Mouse (Mus musculus): Measurements from ENCODE around the gene Tent4b. TPM values are rescaled to one million over a fixed set of nuclear protein-coding genes. Genes with fewer than 3 reads are reported as not detected.

Gene Tent4b
- polyA plus RNA-seq (2012; rRNA removed), result 10.8 and 22.0 TPM in 2 replicates

DNA sequence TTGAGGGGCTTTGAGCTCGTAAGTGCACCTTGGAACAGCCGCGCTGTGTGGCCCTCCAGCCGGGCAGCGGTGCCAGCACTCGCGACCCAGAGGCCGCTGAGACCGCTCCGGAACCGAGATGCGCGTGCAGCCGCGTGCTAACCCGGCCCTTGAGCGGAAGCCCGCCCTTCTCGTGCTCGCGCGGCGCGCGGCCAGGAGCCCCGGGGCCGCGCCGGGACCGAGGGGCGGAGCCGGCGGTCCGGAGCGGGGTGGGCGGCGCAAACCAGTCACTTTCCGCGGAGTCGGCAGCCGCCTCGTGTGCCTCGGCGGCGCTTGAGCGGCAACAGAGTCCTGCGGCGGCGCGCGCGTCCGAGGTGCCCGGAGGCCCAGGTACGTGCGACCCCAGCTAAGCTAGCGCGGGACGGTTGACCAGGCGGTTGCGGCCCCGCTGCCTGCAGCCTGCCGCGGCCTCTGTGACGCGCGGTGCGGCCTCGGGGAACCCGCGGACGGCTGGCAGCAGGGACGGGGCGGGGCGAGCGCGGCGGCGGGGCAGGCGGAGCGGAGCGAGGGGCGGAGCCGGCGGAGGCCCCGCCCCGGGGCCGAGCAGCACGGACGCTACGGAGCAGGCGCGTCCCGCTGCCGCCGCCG is at the start of gene Tent4b:
TSS of gene Tent4b (plus strand) at position 269 of the 627 bp plus-strand sequence.
- DNase-seq (ENCODE audit: low read depth, low spot score), result peak; percentile 61
- under 1% methylated on average over 88 of the region's 97 CpGs for WGBS

DNA sequence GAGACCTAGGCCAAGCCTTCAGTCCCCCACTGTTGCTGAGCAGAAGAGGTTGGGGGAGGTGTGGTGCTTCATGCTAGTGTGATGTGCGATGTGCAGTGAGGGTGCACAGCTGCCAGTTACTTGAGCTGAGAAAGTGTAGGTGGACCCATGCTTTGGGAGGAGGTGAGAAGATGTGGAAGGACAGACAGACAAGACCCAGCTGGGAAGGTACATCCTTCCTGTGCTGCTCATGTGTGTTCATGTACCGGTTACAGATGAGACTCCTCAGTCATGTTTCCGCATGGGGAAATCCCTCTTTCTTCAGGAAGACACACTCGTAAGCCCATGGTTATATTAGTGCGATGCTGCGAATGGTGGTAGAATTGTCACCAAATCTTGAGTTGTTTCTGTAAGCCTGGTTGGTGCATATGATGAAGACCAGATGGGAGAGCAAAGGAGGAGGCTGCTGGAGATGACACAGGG is 48.1 kb upstream of the Tent4b start:
- no peak for DNase-seq (ENCODE audit: low read depth, low spot score)
- 97% methylated on average over 6 of the region's 6 CpGs for WGBS

DNA sequence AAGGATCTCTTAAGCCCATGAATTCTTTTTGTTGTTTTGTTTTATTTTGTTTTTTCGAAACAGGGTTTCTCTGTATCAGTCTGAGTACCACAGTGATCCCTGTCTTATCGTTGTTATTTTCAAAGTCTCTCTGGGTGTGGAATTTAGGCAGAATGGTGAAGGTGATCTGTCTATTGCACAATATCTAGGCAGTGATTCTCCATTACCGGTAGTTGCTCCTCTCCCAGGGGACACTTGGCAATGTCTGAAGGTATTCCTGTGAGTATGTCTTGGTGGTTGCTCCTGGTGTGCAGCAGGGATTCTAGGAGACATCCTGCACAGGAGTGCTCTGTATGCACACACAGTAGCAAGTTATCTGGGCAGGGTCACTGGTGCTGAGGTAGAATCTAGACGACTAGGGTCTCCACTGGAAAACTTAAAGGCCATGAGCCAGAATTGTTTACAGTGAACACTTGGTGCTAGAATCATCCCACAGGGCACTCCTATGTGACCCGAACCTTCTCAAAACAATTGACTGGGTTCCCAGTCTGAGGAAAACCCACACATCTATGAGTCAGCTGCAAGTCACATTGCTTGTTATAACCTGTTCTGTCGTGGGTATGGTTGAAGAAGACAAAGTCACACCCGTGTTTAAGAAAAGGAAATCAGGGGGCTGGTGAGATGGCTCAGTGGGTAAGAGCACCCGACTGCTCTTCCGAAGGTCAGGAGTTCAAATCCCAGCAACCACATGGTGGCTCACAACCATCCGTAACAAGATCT is 38.6 kb upstream of the Tent4b start:
- 88% methylated on average over 10 of the region's 10 CpGs for WGBS
- DNase-seq (ENCODE audit: low read depth, low spot score), result no peak

DNA sequence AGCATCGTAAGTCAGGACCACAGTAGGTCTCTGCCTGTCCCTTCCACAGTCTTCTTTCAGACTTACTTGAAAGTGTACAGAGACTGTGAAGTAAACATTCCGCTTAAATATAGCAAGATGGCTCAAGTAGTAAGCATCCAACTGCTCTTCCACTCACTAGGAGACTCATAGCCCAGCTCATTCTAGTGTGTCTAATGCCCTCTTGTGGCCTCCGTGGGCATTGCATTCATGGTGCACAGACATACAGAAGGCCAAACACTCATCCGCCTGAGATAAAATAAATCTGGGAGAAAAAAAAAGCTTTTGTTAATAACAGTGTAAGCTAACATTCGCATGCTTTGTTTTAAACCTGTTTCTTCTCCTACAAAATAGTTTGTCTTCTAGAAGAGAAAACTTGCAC is 37.6 kb upstream of the Tent4b start:
- peak; percentile 31 for DNase-seq (ENCODE audit: low read depth, low spot score)
- WGBS, result 73% methylated on average over 5 of the region's 5 CpGs

DNA sequence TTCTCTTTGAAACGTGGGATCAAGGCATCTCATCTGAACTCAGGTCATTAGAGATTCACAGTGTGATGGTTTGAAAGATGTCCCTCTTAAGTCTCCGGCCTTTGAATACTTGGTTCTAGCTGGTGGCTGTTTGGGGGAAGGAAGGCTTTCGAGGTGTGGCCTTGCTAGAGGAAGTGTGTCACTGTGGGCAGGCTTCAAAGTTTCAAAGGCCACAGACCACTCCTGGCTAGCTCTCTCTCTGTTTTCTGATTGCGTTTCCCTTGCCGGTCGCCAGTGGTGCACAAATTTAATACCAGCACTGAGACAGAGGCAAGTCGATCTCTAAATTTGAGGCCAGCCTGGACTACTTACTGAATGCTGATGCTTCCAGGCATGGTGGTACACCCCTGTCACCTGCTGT is 23.7 kb upstream of the Tent4b start:
- 74% methylated on average over 7 of the region's 7 CpGs for WGBS
- no peak for DNase-seq (ENCODE audit: low read depth, low spot score)

DNA sequence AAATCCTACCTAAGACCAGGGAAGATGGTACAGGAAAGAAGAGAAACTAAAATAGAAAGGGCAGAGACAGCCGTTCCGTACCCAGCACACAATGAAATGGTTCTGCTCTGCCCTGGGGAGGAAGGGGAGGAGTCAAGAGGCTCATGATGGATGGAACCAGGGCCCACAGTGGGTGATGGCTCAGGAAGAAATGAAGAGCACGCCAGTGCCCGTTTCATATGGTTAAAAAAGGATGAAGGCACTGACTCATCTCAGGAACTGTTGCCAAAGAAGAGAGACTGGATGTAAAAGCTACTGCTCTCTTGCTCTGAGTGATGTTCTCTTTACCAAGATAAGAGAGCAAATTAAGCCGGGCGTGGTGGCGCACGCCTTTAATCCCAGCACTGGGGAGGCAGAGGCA is 21.7 kb upstream of the Tent4b start:
- no peak for DNase-seq (ENCODE audit: low read depth, low spot score)

DNA sequence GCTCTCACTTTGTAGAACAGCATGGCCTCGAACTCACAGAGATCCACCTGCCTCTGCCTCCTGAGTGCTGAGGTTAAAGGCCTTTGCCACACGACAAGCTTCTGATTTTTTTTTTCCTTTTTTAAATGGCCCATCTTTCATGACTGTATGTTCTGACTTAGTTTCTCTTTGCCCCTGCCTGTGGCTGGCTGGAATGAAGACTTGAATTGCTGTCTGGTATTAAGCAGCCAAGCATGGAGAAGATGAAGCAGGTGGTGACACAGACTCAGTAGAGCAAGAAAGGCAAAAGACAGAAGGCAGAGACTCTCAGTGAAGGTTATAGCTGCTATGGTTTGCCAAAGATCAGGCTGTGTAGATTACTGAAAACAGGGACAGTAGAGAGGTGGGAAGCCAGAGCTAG is 15.9 kb upstream of the Tent4b start:
- WGBS, result 73% methylated on average over 2 of the region's 2 CpGs
- DNase-seq (ENCODE audit: low read depth, low spot score), result no peak

More for the DNA sequence above, 21.7 kb upstream of the Tent4b start:
- 82% methylated on average over 8 of the region's 8 CpGs for WGBS

DNA sequence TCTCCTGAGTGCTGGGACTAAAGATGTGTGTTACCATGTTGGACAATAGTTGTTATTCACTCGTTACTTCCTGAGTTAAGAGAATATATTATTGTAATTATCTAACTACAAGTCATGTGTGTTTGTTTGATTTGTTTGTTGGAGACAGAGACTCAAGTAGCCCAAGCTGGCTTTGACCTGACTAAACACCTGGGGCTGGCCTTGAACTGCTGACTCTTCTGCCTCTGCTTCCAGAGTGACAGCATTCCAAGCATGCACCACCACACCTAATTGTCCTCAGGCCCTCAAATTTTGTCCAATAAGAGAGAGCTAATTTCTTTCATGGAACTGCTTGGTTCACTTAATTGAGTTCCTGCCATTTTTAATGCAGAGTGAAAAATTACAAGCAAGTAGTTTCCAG is 14.1 kb upstream of the Tent4b start:
- WGBS, result 74% methylated on average over 1 of the region's 1 CpGs

DNA sequence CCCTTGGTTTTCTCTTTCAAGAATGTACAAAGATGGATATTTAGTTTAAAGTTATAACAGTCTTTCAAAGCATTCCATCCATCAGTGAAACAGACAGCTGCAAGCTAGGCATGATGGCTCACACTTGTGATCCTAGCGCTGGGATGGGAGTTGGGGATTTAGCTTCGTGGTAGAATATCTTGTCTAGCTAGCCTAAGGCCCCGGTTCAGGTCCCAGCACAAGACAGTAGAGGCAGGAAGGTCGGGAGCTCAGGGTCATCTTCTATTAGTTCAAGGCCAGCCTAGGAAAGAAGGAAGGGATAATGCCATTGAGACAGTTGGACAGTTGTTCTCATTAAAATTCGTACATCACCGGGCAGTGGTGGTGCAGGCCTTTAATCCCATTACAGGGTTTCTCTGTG is 13.3 kb upstream of the Tent4b start:
- 85% methylated on average over 6 of the region's 6 CpGs for WGBS
- DNase-seq (ENCODE audit: low read depth, low spot score), result no peak

More for the DNA sequence above, 14.1 kb upstream of the Tent4b start:
- DNase-seq (ENCODE audit: low read depth, low spot score), result no peak

DNA sequence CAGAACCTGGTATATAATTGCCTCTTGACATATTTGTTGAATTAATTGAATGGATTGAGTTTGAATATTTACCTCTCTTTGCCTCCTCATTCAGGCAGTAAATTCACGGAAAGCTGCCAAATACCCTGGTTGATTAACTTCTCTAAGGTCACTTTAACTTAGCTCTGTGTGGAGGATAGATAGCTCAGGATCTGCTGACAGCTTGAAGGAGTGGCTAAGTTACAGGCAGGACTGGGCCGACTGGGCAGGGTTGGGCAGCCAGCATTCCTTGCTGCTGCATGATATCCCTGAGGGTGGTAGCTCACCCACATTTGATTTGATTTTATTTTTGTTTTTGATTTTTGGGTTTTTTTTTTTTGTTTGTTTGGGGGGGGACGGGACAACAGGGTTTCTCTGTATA is 1.7 kb upstream of the Tent4b start:
- no peak for DNase-seq (ENCODE audit: low read depth, low spot score)
- WGBS, result 41% methylated on average over 3 of the region's 3 CpGs

DNA sequence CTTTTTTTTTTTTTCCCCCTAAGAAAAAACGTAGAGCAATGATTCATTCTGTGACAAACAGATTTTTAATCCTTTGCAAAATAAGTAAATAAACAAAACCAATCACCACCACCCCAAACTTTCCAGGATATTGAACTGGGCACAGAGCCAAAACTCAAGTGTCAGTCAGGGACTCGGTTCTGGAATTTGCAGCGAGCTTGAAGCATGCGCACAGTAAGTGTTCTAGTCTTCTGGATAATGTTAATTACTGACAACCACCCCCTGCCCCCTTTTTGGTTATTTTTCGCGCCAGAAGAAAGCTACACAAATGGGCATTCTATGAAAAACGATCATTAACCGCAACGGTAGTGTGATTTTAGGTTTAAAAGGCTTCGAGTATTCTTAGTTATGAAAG is 465 bp upstream of the Tent4b start:
- under 1% methylated on average over 10 of the region's 10 CpGs for WGBS
- no peak for DNase-seq (ENCODE audit: low read depth, low spot score)

DNA sequence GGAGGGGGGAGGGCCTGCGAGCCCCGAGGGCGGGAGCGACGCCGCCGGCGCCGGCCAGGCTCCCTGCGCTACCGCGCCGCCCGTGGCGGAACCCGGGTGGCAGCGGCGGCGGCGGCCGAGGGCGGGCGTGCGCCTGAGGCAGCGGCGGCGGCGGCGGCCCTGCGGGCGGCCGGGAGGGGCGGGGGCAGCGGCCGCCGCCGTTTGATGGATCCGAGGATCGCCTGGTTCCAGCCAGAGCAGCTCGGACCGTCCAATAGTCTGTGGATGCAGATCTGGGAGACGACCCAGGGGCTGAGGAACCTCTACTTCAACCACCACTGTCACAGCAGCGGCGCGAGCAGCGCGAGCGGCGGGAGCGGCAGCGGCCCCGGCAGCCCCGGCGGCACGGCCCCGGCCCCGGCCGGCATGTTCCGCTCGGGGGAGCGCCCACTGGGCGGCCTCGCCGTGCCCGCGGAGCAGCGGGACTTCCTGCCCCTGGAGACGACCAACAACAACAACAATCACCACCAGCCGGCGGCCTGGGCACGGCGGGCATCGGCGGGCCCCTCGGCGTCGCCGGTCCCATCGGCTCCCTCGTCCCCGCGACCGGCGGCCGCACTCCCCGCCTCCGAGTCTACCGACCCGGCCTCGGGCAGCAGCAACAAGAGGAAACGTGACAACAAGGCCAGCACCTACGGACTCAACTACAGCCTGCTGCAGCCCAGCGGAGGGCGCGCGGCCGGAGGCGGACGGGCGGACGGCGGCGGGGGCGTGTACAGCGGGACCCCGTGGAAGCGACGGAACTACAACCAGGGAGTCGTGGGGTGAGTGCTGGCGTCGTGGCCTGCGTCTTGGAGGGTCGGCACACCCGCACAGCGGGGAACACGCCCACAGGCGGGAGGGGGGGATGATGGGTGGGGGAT is 938 bp downstream of the Tent4b start:
- DNase-seq (ENCODE audit: low read depth, low spot score), result no peak
- under 1% methylated on average over 112 of the region's 117 CpGs for WGBS

DNA sequence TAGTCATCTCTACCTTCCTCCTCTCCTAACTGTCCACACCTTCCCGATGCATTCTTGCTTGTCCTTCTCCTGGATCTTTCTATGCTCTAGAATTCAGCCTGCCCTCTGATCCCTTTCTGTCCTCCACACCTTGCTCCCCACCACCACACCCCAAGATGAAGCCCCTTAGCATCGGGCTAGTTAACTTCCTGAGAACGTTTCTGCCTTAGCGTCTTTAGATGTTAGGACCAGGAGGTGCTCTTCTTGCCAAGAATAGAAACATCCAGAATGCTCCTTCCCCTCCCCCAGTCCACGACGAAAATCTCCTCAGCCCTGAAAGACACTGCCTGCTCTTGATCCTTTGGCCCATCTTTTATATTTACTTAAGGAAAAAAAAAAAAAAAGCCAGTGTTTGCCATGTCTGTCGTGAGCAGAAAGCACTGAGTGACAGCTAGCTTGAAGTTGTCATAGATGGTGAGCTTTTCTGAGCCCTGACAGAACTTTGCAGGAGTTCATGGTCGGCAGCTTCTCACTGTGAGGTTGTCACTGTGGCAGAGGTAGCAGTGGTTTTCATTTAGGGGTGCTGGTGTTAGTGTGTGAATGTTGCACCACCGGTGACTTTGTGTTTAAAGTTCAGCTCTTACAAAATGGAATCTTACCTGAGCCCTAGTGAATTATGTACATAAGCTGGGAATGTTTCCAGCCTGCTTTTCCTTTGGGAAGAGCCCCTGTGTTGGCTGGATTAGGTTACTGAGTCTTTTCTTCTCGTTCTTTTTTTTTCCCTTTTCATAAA is 1.9 kb downstream of the Tent4b start:
- no peak for DNase-seq (ENCODE audit: low read depth, low spot score)
- 11% methylated on average over 10 of the region's 10 CpGs for WGBS

DNA sequence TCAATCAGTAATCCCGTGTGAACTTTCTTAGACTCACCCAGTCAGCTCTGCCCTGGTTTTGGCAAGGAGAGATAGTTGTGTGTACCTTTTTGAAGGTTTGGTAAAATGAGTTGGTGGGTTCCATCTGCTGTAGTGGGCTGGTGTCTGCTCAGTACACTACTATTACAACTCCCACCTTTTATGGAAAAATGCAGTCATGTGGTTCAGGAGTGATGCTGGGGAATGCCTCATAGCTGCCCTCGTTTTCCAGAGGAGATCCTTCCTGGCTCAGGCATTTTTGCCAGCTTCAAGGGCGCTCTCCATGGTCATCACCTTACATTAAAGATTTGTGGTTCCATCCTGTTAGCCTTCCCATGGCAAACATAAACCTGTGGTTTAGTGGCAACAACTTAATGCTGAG is 2.6 kb downstream of the Tent4b start:
- 46% methylated on average over 3 of the region's 3 CpGs for WGBS
- DNase-seq (ENCODE audit: low read depth, low spot score), result no peak

DNA sequence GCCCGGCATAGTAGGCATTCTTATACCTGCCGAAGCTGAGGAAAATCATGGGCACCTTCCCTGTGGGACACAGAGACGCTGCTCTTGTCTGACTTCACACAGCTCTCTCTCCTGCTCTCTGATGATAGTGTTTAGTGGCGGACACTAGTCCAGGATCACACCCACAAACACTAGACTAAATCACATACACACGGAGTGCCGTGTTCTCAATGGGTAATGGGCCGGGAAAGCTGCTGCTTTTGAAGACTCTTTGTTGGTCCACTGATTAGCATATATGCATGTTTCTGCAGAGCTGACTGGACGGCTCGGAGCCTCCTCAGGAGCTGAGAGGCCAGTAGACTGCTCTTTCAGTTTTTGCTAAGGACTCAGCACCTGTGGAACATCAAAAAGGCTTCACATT is 7.0 kb downstream of the Tent4b start:
- WGBS, result 87% methylated on average over 9 of the region's 9 CpGs

DNA sequence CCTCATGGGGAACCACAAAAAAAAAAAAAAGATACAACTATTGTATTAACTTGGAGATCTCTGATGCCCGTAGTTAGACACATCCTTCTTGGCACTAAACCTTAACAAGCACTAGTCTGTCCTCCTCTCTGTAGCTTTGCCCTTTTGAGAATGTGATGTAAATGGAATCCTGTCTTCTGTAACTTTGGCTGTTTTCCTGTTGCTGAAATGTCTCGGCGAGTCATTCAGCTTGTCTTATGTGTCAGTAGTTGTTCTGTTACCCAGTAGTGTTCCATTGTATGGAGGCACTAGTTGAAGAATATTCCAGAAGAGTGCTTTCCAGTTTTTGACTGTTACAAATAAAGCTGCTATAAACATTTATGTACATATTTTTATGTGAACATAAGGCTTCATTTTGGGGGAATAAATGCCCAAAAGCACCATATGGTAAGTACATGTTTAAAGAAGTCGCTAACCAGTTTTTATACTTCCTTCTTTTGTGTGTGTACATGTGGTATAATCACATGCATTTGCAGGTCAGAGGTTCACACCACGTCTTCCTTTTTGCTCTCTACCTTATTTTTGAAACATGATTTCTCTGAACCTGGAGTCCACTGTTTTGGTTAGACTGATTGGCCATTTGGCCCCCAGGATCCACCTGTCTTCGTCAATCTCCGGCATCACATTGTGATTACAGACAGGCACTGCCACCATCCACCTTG is 8.3 kb downstream of the Tent4b start:
- WGBS, result 72% methylated on average over 7 of the region's 7 CpGs
- no peak for DNase-seq (ENCODE audit: low read depth, low spot score)

More for the DNA sequence above, 7.0 kb downstream of the Tent4b start:
- no peak for DNase-seq (ENCODE audit: low read depth, low spot score)

DNA sequence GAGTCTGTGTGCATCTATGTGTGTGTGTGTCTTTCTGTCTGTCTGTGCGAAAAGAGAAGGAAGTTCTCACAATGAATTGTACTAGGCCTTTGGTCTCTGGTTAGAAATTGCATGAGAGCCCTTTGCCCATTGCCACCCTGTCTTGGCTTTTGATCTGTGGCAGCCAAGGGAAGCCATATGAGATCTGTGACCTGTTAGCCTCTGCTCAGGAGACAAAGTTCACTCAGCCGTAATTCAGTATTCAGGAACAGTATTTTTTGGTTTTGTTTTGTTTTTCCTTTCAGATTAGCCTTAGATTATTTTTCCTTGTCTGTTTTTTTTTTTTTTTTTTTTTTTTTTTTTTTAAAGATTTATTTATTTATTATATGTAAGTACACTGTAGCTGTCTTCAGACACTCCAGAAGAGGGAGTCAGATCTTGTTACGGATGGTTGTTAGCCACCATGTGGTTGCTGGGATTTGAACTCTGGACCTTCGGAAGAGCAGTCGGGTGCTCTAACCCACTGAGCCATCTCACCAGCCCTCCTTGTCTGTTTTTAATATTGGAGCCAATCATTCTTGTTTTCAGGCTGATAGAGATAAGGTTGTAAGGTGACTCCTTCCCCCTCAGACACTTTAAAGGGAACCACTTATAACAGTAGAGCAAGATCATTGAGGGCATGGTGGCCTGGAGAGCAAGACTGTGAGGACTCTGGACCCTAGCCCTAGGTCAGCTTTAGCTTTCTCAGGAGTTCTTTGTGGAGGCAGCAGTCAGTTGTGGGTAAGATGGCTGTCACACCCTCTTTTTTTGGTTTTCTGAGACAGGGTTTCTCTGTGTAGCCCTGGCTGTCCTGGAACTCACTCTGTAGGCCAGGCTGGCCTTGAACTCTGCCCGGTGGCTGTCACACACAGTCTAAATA is 11.2 kb downstream of the Tent4b start:
- 67% methylated on average over 6 of the region's 6 CpGs for WGBS
- peak; percentile 36 for DNase-seq (ENCODE audit: low read depth, low spot score)

DNA sequence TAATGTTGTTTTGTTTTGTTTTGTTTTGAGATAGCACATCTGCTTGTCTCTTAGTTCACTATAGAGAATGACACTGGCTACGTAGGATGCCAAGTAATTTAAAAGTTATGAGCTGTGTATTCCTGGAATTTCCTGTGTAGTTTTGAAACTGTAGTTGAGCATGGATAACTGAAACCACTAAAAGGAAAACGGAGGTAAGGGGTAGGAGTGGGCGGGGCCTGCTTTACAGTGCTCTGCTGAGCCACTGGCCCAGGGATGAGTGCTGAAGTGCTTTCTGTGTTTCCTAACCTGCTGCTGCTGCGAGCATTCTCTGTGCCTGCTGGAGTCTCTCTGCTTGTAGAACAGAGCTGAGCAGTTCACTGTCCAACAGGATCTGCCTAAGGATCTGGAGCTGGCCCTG is 22.3 kb downstream of the Tent4b start:
- 48% methylated on average over 4 of the region's 4 CpGs for WGBS
- DNase-seq (ENCODE audit: low read depth, low spot score), result no peak
